Mouse (Mus musculus) neural tube, embryonic 11.5 days (tissue): ENCODE results near the gene Olfr434. TPM values are rescaled to one million over a fixed set of nuclear protein-coding genes. Genes with fewer than 3 reads are reported as not detected.

ENCODE experiments used
- ATAC-seq: fragments of 200-750 bp; cut with Nextera tagmentation; 2 replicates; pipeline ENCODE4 v1.8.0; 2017; ENCODE audit warnings: moderate number of reproducible peaks, mild to moderate bottlenecking, moderate TSS enrichment, moderate library complexity; ENCODE audit not compliant: insufficient read depth, low FRiP score, low TSS enrichment
- DNase-seq: peaks from one replicate; pipeline ENCODE4 v3.0.0-alpha.2; 2015; ENCODE audit warnings: low spot score
- H3K27ac ChIP-seq: fragments of 300-500 bp; sonication (generic); 2 replicates; pipeline ENCODE4 v1.5.1; 2014; ENCODE audit warnings: low read depth, mild to moderate bottlenecking, low read length
- H3K27me3 ChIP-seq: fragments of 300-500 bp; sonication (generic); 2 replicates; pipeline ENCODE4 v1.6.1; 2014; ENCODE audit warnings: mild to moderate bottlenecking, low read length, mixed read lengths; ENCODE audit not compliant: control insufficient read depth, insufficient read depth
- H3K36me3 ChIP-seq: fragments of 300-500 bp; sonication (generic); 2 replicates; pipeline ENCODE4 v1.6.1; 2014; ENCODE audit warnings: mild to moderate bottlenecking, low read length, moderate library complexity, mixed read lengths; ENCODE audit not compliant: control insufficient read depth, insufficient read depth
- H3K4me1 ChIP-seq: fragments of 300-500 bp; sonication (generic); 2 replicates; pipeline ENCODE4 v1.6.1; 2014; ENCODE audit warnings: low read length, mixed read lengths; ENCODE audit not compliant: control insufficient read depth, insufficient read depth
- H3K4me2 ChIP-seq: fragments of 300-500 bp; sonication (generic); 2 replicates; pipeline ENCODE4 v1.6.1; 2014; ENCODE audit warnings: low read depth, mild to moderate bottlenecking, moderate library complexity
- H3K4me3 ChIP-seq: fragments of 300-500 bp; sonication (generic); 2 replicates; pipeline ENCODE4 v1.5.1; 2014; ENCODE audit warnings: low read depth, low read length
- H3K9ac ChIP-seq: fragments of 300-500 bp; sonication (generic); 2 replicates; pipeline ENCODE4 v1.6.1; 2014; ENCODE audit warnings: mild to moderate bottlenecking, low read length
- H3K9me3 ChIP-seq: fragments of 300-500 bp; sonication (generic); 2 replicates; pipeline ENCODE4 v1.6.1; 2016; ENCODE audit warnings: low read length; ENCODE audit not compliant: control insufficient read depth
- WGBS: fragments of 180-500 bp; shearing (Covaris S2); extraction: QIAGEN DNeasy Blood & Tissue Kit; methylation state at CpG from one replicate; pipeline ENCODE4 v1.1.7; 2014; 5-methylcytosine and 5-hydroxymethylcytosine counted together
- polyA plus RNA-seq: library from polyadenylated mRNA; unstranded; fragments of >200 nt; fragmentation: Nextera tagmentation; extraction: Ambion mirVana; gene quantifications from 2 replicates; pipeline ENCODE4 v1.2.1, GENCODE M21; 2014

The Olfr434 gene
- polyA plus RNA-seq, 1 experiment from 2014 or later: not detected

GRCm38 (mm10) chr6:43266356-43266755, 53.5 kb downstream of the Olfr434 start:
- peaks cover 13% of the 10 kb centered on the region for H3K27me3 ChIP-seq
- ATAC-seq: peak; percentile 58
- peak; percentile 27 for DNase-seq
- no peaks in the 10 kb centered on the region for H3K36me3 ChIP-seq
- H3K9me3 ChIP-seq: no peaks in the 10 kb centered on the region
- H3K4me1 ChIP-seq: no peaks in the 10 kb centered on the region
- peak overlapping the region; percentile 53 for H3K4me3 ChIP-seq
- H3K9ac ChIP-seq: peak overlapping the region; percentile 51; the same call in 1 of the 2 replicates
- H3K27ac ChIP-seq: no peak overlapping the region
- WGBS: 5% methylated on average over 8 of the region's 8 CpGs
- H3K4me2 ChIP-seq: peak overlapping the region; percentile 84

Other genes starting within 250 kb of the Olfr434 start
- not detected in 2 replicates for gene Olfr441, start 106.7 kb upstream of the Olfr434 start, polyA plus RNA-seq
- not detected in 2 replicates for gene Olfr237-ps1, start 66.5 kb upstream of the Olfr434 start, polyA plus RNA-seq
- gene Olfr437, start 49.7 kb upstream of the Olfr434 start, polyA plus RNA-seq: not detected in 2 replicates
- not detected in 2 replicates for gene Olfr13, start 40.9 kb upstream of the Olfr434 start, polyA plus RNA-seq
- gene Olfr435, start 15.9 kb upstream of the Olfr434 start, polyA plus RNA-seq: not detected in 2 replicates
- not detected in 2 replicates for gene Olfr47, start 18.5 kb downstream of the Olfr434 start, polyA plus RNA-seq
- gene Arhgef5, start 52.6 kb downstream of the Olfr434 start, polyA plus RNA-seq: 2.6 and 3.0 TPM in 2 replicates
- not detected in 2 replicates for gene Nobox, start 96.5 kb downstream of the Olfr434 start, polyA plus RNA-seq